Mouse (Mus musculus): ENCODE data around the gene Gga3.

DNA sequence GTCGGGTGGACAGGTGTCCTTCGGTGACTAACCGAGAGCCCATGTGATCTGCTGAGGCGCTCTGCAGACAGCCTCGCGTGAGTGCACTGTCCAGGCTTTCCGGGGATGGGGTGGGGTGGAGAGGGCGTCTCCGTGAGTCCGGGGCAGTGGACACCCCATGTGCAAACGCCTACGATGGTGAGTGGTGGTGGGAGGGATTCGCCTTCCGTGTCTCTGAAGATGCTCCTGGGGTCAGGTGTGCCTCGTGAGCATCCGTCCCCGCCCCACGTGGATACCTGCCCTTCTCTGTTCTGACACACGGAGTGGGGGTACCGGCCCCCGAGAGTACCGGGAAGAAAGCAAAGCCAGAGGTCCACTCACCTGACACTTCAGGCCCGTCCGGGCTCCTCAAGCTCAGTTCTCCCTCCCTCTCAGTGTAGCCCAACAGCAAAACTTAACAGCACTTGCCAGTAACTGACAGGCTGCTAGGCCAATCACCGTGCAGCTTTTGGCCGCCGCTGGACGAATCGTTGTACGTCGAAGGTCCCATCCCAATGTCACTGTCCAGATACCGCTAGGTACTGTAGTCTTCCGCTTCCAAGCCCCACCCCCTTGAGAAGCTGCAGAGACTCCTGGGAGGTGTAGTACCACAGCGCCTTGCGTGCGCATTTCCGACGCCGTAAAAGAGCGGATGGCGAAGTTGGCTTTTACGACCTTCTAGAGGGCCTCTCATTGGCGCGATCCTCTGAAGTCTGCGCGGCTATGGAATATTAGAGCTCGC is 24.0 kb upstream of the Gga3 start, which contains the start of gene Slc25a19:
- TF ChIP-seq CTCF (IDR thresholded peaks at IDR 0.05; ENCODE audit: borderline replicate concordance, insufficient read depth, low read length), result no peak
- peak; percentile 86 for TF ChIP-seq POLR2A (IDR thresholded peaks at IDR 0.05; ENCODE audit: low read depth, low read length)
